Mouse (Mus musculus): ENCODE data around the gene Zfp148. TPM values are rescaled to one million over a fixed set of nuclear protein-coding genes. Genes with fewer than 3 reads are reported as not detected.

Zfp148 gene
- polyA plus RNA-seq (2015; fragmentation: Illumina TruSeq; extraction: RNeasy Lipid Tissue Mini Kit (QIAGEN cat#74804); ENCODE audit: low read depth, low replicate concordance): 47.8 TPM

GRCm38 (mm10) chr16:33379944-33380881 lies at the start of gene Zfp148:
Gene Zfp148, plus strand, starts transcription at chr16:33380836.

GRCm38 (mm10) chr16:33516807-33517565 lies 136.3 kb downstream of the Zfp148 start, which contains the start of gene Slc12a8:
Gene Slc12a8, plus strand, starts transcription at chr16:33517328.

Other genes with a start within 250 kb of the Zfp148 start
- 8.8 TPM for gene Osbpl11, start 195.8 kb upstream of the Zfp148 start, polyA plus RNA-seq (2015; fragmentation: Illumina TruSeq; extraction: RNeasy Lipid Tissue Mini Kit (QIAGEN cat#74804); ENCODE audit: low read depth, low replicate concordance)
- 33.3 TPM for gene Snx4, start 129.4 kb upstream of the Zfp148 start, polyA plus RNA-seq (2015; fragmentation: Illumina TruSeq; extraction: RNeasy Lipid Tissue Mini Kit (QIAGEN cat#74804); ENCODE audit: low read depth, low replicate concordance)
- gene Slc12a8, start 136.5 kb downstream of the Zfp148 start, polyA plus RNA-seq (2015; fragmentation: Illumina TruSeq; extraction: RNeasy Lipid Tissue Mini Kit (QIAGEN cat#74804); ENCODE audit: low read depth, low replicate concordance): 1.5 TPM

Data from brain, adult 10 weeks (tissue).